Mouse (Mus musculus): ENCODE measurements around the gene Itpr1. TPM values are rescaled to one million over a fixed set of nuclear protein-coding genes. Genes with fewer than 3 reads are reported as not detected.
A peak's percentile ranks its signal among the peaks of the same experiment; 100 is the strongest.

The Itpr1 gene
- polyA plus RNA-seq, 1 experiment from 2014 or later, result 15.6 TPM

- H3K27me3 ChIP-seq (replicated peaks; ENCODE audit: control insufficient read depth, insufficient read depth, low read length), result no peaks in the 10 kb centered on the region
- 77% methylated on average over 5 of the region's 5 CpGs for WGBS
- no peak overlapping the region for H3K9ac ChIP-seq (ENCODE audit: low read length)
- H3K27ac ChIP-seq (ENCODE audit: low read depth), result no peak overlapping the region
- no peak for ATAC-seq (replicated peaks; ENCODE audit: low FRiP score, low TSS enrichment, low read depth)
- H3K4me1 ChIP-seq (replicated peaks; ENCODE audit: control insufficient read depth, insufficient read depth, low read length), result peaks cover 9% of the 10 kb centered on the region; the same call in 1 of the 2 replicates
- H3K4me2 ChIP-seq (ENCODE audit: low read length), result no peak overlapping the region
- H3K9me3 ChIP-seq (ENCODE audit: control insufficient read depth, low read length), result no peaks in the 10 kb centered on the region
- DNase-seq (ENCODE audit: low spot score), result no peak
- H3K36me3 ChIP-seq (ENCODE audit: control insufficient read depth, insufficient read depth, low read length), result no peaks in the 10 kb centered on the region
- H3K4me3 ChIP-seq (ENCODE audit: low read depth, low read length), result no peak overlapping the region
Observed at GRCm38 (mm10) chr6:108206914-108207566, 5.9 kb upstream of the Itpr1 start.

- no peaks in the 10 kb centered on the region for H3K36me3 ChIP-seq (ENCODE audit: control insufficient read depth, insufficient read depth, low read length)
- H3K27ac ChIP-seq (ENCODE audit: low read depth), result peak overlapping the region; percentile 77
- H3K4me1 ChIP-seq (replicated peaks; ENCODE audit: control insufficient read depth, insufficient read depth, low read length), result peaks cover 21% of the 10 kb centered on the region; the same call in 1 of the 2 replicates
- H3K9me3 ChIP-seq (ENCODE audit: control insufficient read depth, low read length), result no peaks in the 10 kb centered on the region
- H3K9ac ChIP-seq (ENCODE audit: low read length), result peak overlapping the region; percentile 56
- H3K27me3 ChIP-seq (replicated peaks; ENCODE audit: control insufficient read depth, insufficient read depth, low read length), result no peaks in the 10 kb centered on the region
- ATAC-seq (replicated peaks; ENCODE audit: low FRiP score, low TSS enrichment, low read depth) (peak; percentile 16; the same call in 1 of the 2 replicates), DNase-seq (ENCODE audit: low spot score) (peak; percentile 72)
- 5% methylated on average over 36 of the region's 36 CpGs for WGBS
- peak overlapping the region; percentile 74 for H3K4me2 ChIP-seq (ENCODE audit: low read length)
- peak overlapping the region; percentile 74 for H3K4me3 ChIP-seq (ENCODE audit: low read depth, low read length)
Observed at GRCm38 (mm10) chr6:108211896-108212880, 708 bp upstream of the Itpr1 start.

- H3K27me3 ChIP-seq (replicated peaks; ENCODE audit: control insufficient read depth, insufficient read depth, low read length), result no peaks in the 10 kb centered on the region
- no peaks in the 10 kb centered on the region for H3K9me3 ChIP-seq (ENCODE audit: control insufficient read depth, low read length)
- no peak overlapping the region for H3K27ac ChIP-seq (ENCODE audit: low read depth)
- peak overlapping the region; percentile 74 for H3K4me3 ChIP-seq (ENCODE audit: low read depth, low read length)
- 2% methylated on average over 28 of the region's 29 CpGs for WGBS
- peak; percentile 6; the same call in 1 of the 2 replicates for ATAC-seq (replicated peaks; ENCODE audit: low FRiP score, low TSS enrichment, low read depth)
- peak overlapping the region; percentile 59 for H3K9ac ChIP-seq (ENCODE audit: low read length)
- peak overlapping the region; percentile 84 for H3K4me2 ChIP-seq (ENCODE audit: low read length)
- DNase-seq (ENCODE audit: low spot score), result peak; percentile 63
- H3K36me3 ChIP-seq (ENCODE audit: control insufficient read depth, insufficient read depth, low read length), result no peaks in the 10 kb centered on the region
- peaks cover 21% of the 10 kb centered on the region; the same call in 1 of the 2 replicates for H3K4me1 ChIP-seq (replicated peaks; ENCODE audit: control insufficient read depth, insufficient read depth, low read length)
Observed at GRCm38 (mm10) chr6:108213481-108214293, 791 bp downstream of the Itpr1 start.

- DNase-seq (ENCODE audit: low spot score), result no peak
Observed at GRCm38 (mm10) chr6:108214294-108214925, 1.5 kb downstream of the Itpr1 start.

GRCm38 (mm10) chr6:108216091-108216490 lies 3.2 kb downstream of the Itpr1 start:
- Histone ChIP-seq H3K4me1 (replicated peaks; ENCODE audit: control insufficient read depth, insufficient read depth, low read length) (peaks cover 20% of the 10 kb centered on the region; the same call in 1 of the 2 replicates), H3K36me3 (ENCODE audit: control insufficient read depth, insufficient read depth, low read length) (no peaks in the 10 kb centered on the region), H3K9me3 (ENCODE audit: control insufficient read depth, low read length) (no peaks in the 10 kb centered on the region), H3K9ac (ENCODE audit: low read length) (no peak overlapping the region), H3K27ac (ENCODE audit: low read depth) (no peak overlapping the region), H3K27me3 (replicated peaks; ENCODE audit: control insufficient read depth, insufficient read depth, low read length) (no peaks in the 10 kb centered on the region), H3K4me2 (ENCODE audit: low read length) (no peak overlapping the region), H3K4me3 (ENCODE audit: low read depth, low read length) (no peak overlapping the region)
- ATAC-seq (replicated peaks; ENCODE audit: low FRiP score, low TSS enrichment, low read depth), result no peak
- 92% methylated on average over 5 of the region's 5 CpGs for WGBS
- no peak for DNase-seq (ENCODE audit: low spot score)

More at GRCm38 (mm10) chr6:108214294-108214925, 1.5 kb downstream of the Itpr1 start:
- WGBS, result 14% methylated on average over 10 of the region's 10 CpGs
- ATAC-seq (replicated peaks; ENCODE audit: low FRiP score, low TSS enrichment, low read depth), result no peak
- Histone ChIP-seq H3K36me3 (ENCODE audit: control insufficient read depth, insufficient read depth, low read length) (no peaks in the 10 kb centered on the region), H3K27me3 (replicated peaks; ENCODE audit: control insufficient read depth, insufficient read depth, low read length) (no peaks in the 10 kb centered on the region), H3K9ac (ENCODE audit: low read length) (peak overlapping the region; percentile 59), H3K4me1 (replicated peaks; ENCODE audit: control insufficient read depth, insufficient read depth, low read length) (peaks cover 21% of the 10 kb centered on the region; the same call in 1 of the 2 replicates), H3K4me2 (ENCODE audit: low read length) (peak overlapping the region; percentile 84), H3K4me3 (ENCODE audit: low read depth, low read length) (peak overlapping the region; percentile 74), H3K27ac (ENCODE audit: low read depth) (no peak overlapping the region), H3K9me3 (ENCODE audit: control insufficient read depth, low read length) (no peaks in the 10 kb centered on the region)

- no peak overlapping the region for H3K4me3 ChIP-seq (ENCODE audit: low read depth, low read length)
- no peak overlapping the region for H3K4me2 ChIP-seq (ENCODE audit: low read length)
- no peaks in the 10 kb centered on the region for H3K36me3 ChIP-seq (ENCODE audit: control insufficient read depth, insufficient read depth, low read length)
- no peaks in the 10 kb centered on the region for H3K9me3 ChIP-seq (ENCODE audit: control insufficient read depth, low read length)
- no peak overlapping the region for H3K9ac ChIP-seq (ENCODE audit: low read length)
- no peaks in the 10 kb centered on the region for H3K27me3 ChIP-seq (replicated peaks; ENCODE audit: control insufficient read depth, insufficient read depth, low read length)
- DNase-seq (ENCODE audit: low spot score), result no peak
- WGBS, result 91% methylated on average over 8 of the region's 8 CpGs
- H3K27ac ChIP-seq (ENCODE audit: low read depth), result no peak overlapping the region
- ATAC-seq (replicated peaks; ENCODE audit: low FRiP score, low TSS enrichment, low read depth), result no peak
- H3K4me1 ChIP-seq (replicated peaks; ENCODE audit: control insufficient read depth, insufficient read depth, low read length), result 0 out of 2 replicates have a peak, but pooled peaks cover 12% of the 10 kb centered on the region
Observed at GRCm38 (mm10) chr6:108216832-108217231, 3.9 kb downstream of the Itpr1 start.

- H3K4me3 ChIP-seq (ENCODE audit: low read depth, low read length), result no peak overlapping the region
- no peak overlapping the region for H3K9ac ChIP-seq (ENCODE audit: low read length)
- no peak for ATAC-seq (replicated peaks; ENCODE audit: low FRiP score, low TSS enrichment, low read depth)
- H3K9me3 ChIP-seq (ENCODE audit: control insufficient read depth, low read length), result no peaks in the 10 kb centered on the region
- H3K36me3 ChIP-seq (ENCODE audit: control insufficient read depth, insufficient read depth, low read length), result no peaks in the 10 kb centered on the region
- 0 out of 2 replicates have a peak, but pooled peaks cover 12% of the 10 kb centered on the region for H3K4me1 ChIP-seq (replicated peaks; ENCODE audit: control insufficient read depth, insufficient read depth, low read length)
- 93% methylated on average over 3 of the region's 3 CpGs for WGBS
- DNase-seq (ENCODE audit: low spot score), result no peak
- H3K4me2 ChIP-seq (ENCODE audit: low read length), result no peak overlapping the region
- H3K27me3 ChIP-seq (replicated peaks; ENCODE audit: control insufficient read depth, insufficient read depth, low read length), result no peaks in the 10 kb centered on the region
- H3K27ac ChIP-seq (ENCODE audit: low read depth), result no peak overlapping the region
Observed at GRCm38 (mm10) chr6:108217987-108218386, 5.1 kb downstream of the Itpr1 start.

Measured in intestine, embryonic 14.5 days (tissue).